Mouse (Mus musculus): ENCODE measurements around the gene Gpatch8. TPM values are rescaled to one million over a fixed set of nuclear protein-coding genes. Genes with fewer than 3 reads are reported as not detected.

Gpatch8 gene
- polyA plus RNA-seq, 1 experiment, result 62.3 TPM

GRCm38 (mm10) chr11:102433866-102434265 is 122.3 kb downstream of the Gpatch8 start:
- no peak for TF ChIP-seq POLR2A (IDR thresholded peaks at IDR 0.05; ENCODE audit: extremely low read depth, insufficient read depth, low read length)
- no peak for TF ChIP-seq CTCF (IDR thresholded peaks at IDR 0.05; ENCODE audit: extremely low read depth, insufficient read depth, low read length)
- no peak overlapping the region for H3K4me3 ChIP-seq (ENCODE audit: insufficient read depth, low read length)
- no peak overlapping the region for H3K27ac ChIP-seq (ENCODE audit: insufficient read depth, low read length)
- peaks cover 8% of the 10 kb centered on the region for H3K4me1 ChIP-seq (ENCODE audit: control insufficient read depth, insufficient read depth, low read length)

- Histone ChIP-seq H3K4me1 (ENCODE audit: control insufficient read depth, insufficient read depth, low read length) (peaks cover 8% of the 10 kb centered on the region), H3K4me3 (ENCODE audit: insufficient read depth, low read length) (no peak overlapping the region), H3K27ac (ENCODE audit: insufficient read depth, low read length) (no peak overlapping the region)
- TF ChIP-seq POLR2A (IDR thresholded peaks at IDR 0.05; ENCODE audit: extremely low read depth, insufficient read depth, low read length) (no peak), CTCF (IDR thresholded peaks at IDR 0.05; ENCODE audit: extremely low read depth, insufficient read depth, low read length) (no peak)
Observed at GRCm38 (mm10) chr11:102432896-102433295, 123.3 kb downstream of the Gpatch8 start.

DNA sequence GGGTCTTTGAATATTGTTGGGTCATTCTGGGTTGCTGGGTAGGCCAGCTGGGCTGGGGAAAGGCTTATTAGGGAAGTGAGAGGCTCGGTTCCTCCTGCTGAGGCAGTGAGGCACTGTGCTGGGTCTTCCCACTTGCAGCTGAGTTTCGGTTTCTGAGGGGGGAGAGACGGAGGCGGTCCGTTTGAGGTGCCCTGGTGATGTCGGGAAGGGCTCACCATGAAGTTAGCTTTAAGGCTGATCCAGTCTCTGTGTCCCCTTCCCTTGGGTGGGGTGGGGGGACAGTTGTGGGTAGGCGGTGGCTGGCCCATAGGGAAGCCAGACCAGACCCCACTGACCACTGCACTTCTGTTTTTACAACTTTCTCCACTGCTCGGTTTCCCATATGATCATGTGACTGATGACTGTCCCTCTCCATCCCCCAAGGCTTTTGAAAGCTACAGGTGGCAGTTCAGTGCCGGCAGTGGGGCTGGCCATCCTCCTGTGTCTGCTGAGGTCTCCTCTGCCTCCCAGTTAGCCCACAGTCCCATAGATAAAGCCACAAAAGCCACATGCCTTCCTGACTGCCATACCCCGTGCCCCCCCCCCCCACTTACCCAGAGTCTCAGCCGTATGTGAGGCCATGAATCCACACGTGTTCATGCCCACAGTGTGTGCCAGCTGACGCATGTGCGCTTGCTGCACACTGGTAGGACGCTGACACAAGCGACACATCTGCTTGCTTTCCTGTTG is 123.9 kb downstream of the Gpatch8 start:
- Histone ChIP-seq H3K27ac (ENCODE audit: insufficient read depth, low read length) (no peak overlapping the region), H3K4me3 (ENCODE audit: insufficient read depth, low read length) (no peak overlapping the region), H3K4me1 (ENCODE audit: control insufficient read depth, insufficient read depth, low read length) (peaks cover 8% of the 10 kb centered on the region)
- TF ChIP-seq POLR2A (IDR thresholded peaks at IDR 0.05; ENCODE audit: extremely low read depth, insufficient read depth, low read length) (no peak), CTCF (IDR thresholded peaks at IDR 0.05; ENCODE audit: extremely low read depth, insufficient read depth, low read length) (no peak)

GRCm38 (mm10) chr11:102431728-102432114 is 124.5 kb downstream of the Gpatch8 start:
- TF ChIP-seq CTCF (IDR thresholded peaks at IDR 0.05; ENCODE audit: extremely low read depth, insufficient read depth, low read length), result no peak
- no peak for TF ChIP-seq POLR2A (IDR thresholded peaks at IDR 0.05; ENCODE audit: extremely low read depth, insufficient read depth, low read length)
- Histone ChIP-seq H3K27ac (ENCODE audit: insufficient read depth, low read length) (no peak overlapping the region), H3K4me1 (ENCODE audit: control insufficient read depth, insufficient read depth, low read length) (peaks cover 8% of the 10 kb centered on the region), H3K4me3 (ENCODE audit: insufficient read depth, low read length) (no peak overlapping the region; the same call in 1 of the 2 replicates)

DNA sequence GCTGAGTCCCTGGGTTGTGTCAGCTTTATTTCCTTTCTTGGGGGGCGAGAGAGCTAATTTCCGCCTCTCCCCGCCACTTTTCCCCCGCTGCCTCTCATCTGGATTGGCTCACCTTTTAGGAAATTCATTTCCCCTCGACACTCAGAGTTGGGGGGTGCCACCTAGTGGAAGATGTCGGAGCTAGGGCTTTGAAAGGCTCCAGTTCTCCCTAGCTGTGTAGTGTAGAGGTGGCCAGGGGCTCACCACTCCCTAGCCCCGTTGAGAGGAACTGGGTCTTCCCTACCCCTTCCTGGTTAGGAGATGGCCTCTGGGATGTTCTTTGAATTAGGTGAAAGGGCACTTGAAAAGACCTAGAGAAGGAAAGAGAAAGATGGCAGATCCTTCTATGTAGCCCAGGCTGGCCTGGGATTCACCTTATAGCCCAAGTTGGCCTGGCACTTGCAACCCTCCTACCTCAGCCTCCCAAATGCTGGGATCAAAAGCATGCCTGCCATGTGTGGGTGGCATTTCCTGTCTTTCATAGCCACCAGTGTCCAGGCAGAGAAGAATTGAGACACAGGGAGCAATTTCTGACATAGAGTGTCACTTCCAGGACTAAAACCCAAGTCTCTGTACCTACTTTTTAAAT is 125.1 kb downstream of the Gpatch8 start:
- Histone ChIP-seq H3K4me1 (ENCODE audit: control insufficient read depth, insufficient read depth, low read length) (peaks cover 8% of the 10 kb centered on the region), H3K27ac (ENCODE audit: insufficient read depth, low read length) (peak overlapping the region; percentile 26; the same call in 1 of the 2 replicates), H3K4me3 (ENCODE audit: insufficient read depth, low read length) (peak overlapping the region; percentile 41)
- TF ChIP-seq POLR2A (IDR thresholded peaks at IDR 0.05; ENCODE audit: extremely low read depth, insufficient read depth, low read length), result no peak
- TF ChIP-seq CTCF (IDR thresholded peaks at IDR 0.05; ENCODE audit: extremely low read depth, insufficient read depth, low read length), result peak; percentile 67

DNA sequence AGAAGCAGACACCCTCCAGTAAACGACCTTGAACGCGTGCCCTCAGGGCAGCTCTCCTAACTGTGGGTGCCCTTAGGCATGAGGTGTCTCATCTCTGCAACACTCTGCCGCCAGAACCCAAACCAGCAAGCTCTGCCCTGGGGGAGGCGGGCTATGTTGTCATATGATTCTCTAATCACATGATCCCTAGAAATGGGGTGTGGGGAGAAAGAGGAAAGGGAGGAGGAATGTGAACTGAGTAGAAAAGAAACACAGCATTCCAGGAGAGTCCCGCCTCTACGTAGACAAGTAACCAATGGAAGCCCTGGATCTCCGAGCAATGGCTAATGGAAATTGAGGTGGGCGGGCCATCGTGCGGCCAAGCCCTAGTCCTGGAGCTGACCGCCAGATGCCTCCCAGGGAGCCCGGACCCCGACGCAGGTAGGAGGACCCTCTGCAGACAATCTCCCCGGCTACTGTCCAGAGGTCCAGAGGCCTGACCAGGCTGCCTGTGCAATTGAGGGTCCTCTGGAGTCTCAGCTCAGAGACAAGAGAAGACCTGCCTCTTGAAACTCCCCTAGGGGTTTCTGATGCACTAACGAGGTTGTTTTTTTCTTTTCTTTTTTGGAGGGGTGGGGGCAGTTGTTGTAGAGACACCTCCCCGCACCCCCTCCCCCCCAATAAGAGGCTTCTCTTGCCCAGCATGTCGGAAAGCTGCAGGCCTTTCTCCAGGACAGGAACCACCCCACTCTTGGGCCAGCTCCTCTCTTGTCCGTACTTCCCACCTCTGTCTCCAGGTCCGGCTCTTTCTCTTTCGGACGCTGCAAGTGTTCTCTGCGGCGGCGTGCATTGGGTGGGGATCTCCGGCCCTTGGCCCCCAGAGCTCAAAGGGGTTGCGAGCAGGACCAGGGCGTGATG is 125.8 kb downstream of the Gpatch8 start, which contains the start of gene Grn:
Grn (plus strand) TSS at position 195 of the 897 bp plus-strand sequence.
- Histone ChIP-seq H3K27ac (ENCODE audit: insufficient read depth, low read length) (peak within 1 kb of the TSS; percentile 26; the same call in 1 of the 2 replicates), H3K4me1 (ENCODE audit: control insufficient read depth, insufficient read depth, low read length) (peaks cover 8% of the 10 kb centered on the region), H3K4me3 (ENCODE audit: insufficient read depth, low read length) (peak within 1 kb of the TSS; percentile 41)
- TF ChIP-seq CTCF (IDR thresholded peaks at IDR 0.05; ENCODE audit: extremely low read depth, insufficient read depth, low read length) (no peak), POLR2A (IDR thresholded peaks at IDR 0.05; ENCODE audit: extremely low read depth, insufficient read depth, low read length) (peak; percentile 71)

- Histone ChIP-seq H3K4me3 (ENCODE audit: insufficient read depth, low read length) (peak overlapping the region; percentile 41), H3K4me1 (ENCODE audit: control insufficient read depth, insufficient read depth, low read length) (peaks cover 8% of the 10 kb centered on the region), H3K27ac (ENCODE audit: insufficient read depth, low read length) (no peak overlapping the region)
- TF ChIP-seq POLR2A (IDR thresholded peaks at IDR 0.05; ENCODE audit: extremely low read depth, insufficient read depth, low read length), result no peak
- TF ChIP-seq CTCF (IDR thresholded peaks at IDR 0.05; ENCODE audit: extremely low read depth, insufficient read depth, low read length), result no peak
Observed at GRCm38 (mm10) chr11:102429551-102429950, 126.6 kb downstream of the Gpatch8 start.

GRCm38 (mm10) chr11:102428981-102429540 is 127.1 kb downstream of the Gpatch8 start:
- no peak overlapping the region for H3K27ac ChIP-seq (ENCODE audit: insufficient read depth, low read length)
- TF ChIP-seq CTCF (IDR thresholded peaks at IDR 0.05; ENCODE audit: extremely low read depth, insufficient read depth, low read length) (no peak), POLR2A (IDR thresholded peaks at IDR 0.05; ENCODE audit: extremely low read depth, insufficient read depth, low read length) (no peak)
- H3K4me1 ChIP-seq (ENCODE audit: control insufficient read depth, insufficient read depth, low read length), result peaks cover 6% of the 10 kb centered on the region
- no peak overlapping the region; the same call in 1 of the 2 replicates for H3K4me3 ChIP-seq (ENCODE audit: insufficient read depth, low read length)

Other genes with a start within 250 kb of the Gpatch8 start
- 84.1 and 86.8 TPM in 2 replicates for gene Ubtf, start 236.7 kb downstream of the Gpatch8 start, polyA plus RNA-seq (2012; rRNA removed)
- gene Slc4a1, start 190.2 kb downstream of the Gpatch8 start, polyA plus RNA-seq (2012; rRNA removed), result 0.02 and 0.04 TPM in 2 replicates
- gene Rundc3a, start 163.0 kb downstream of the Gpatch8 start, polyA plus RNA-seq (2012; rRNA removed), result 511 and 558 TPM in 2 replicates
- gene Slc25a39, start 148.4 kb downstream of the Gpatch8 start, polyA plus RNA-seq (2012; rRNA removed), result 85.9 and 88.4 TPM in 2 replicates
- gene Grn, start 126.1 kb downstream of the Gpatch8 start, polyA plus RNA-seq (2012; rRNA removed), result 64.6 and 67.2 TPM in 2 replicates
- 77.9 and 78.3 TPM in 2 replicates for gene Fam171a2, start 108.7 kb downstream of the Gpatch8 start, polyA plus RNA-seq (2012; rRNA removed)
- gene Itga2b, start 86.3 kb downstream of the Gpatch8 start, polyA plus RNA-seq (2012; rRNA removed), result 4.1 and 4.9 TPM in 2 replicates
- 8.0 and 8.2 TPM in 2 replicates for gene Gm11627, start 23.1 kb upstream of the Gpatch8 start, polyA plus RNA-seq (2012; rRNA removed)
- gene Fzd2, start 48.0 kb upstream of the Gpatch8 start, polyA plus RNA-seq (2012; rRNA removed), result 11.4 and 11.8 TPM in 2 replicates
- gene Meioc, start 107.3 kb upstream of the Gpatch8 start, polyA plus RNA-seq (2012; rRNA removed), result not detected in 2 replicates
- 24.4 and 24.7 TPM in 2 replicates for gene Ccdc43, start 141.4 kb upstream of the Gpatch8 start, polyA plus RNA-seq (2012; rRNA removed)
- 101 and 118 TPM in 2 replicates for gene Adam11, start 205.0 kb upstream of the Gpatch8 start, polyA plus RNA-seq (2012; rRNA removed)